In genomic region chr2:170442535-170442934, GRCm38 (mm10) we compare ENCODE assay signal across 9 mouse cellular contexts. TPM values are rescaled to one million over a fixed set of nuclear protein-coding genes. Genes with fewer than 3 reads are reported as not detected.
A peak's percentile ranks its signal among the peaks of the same experiment; 100 is the strongest.
DNase-seq lines count a peak whose midpoint lies in the region; ATAC-seq and TF ChIP-seq lines count a peak whose summit lies in the region.
"Had no signal": no experiment of that assay in that cellular context is flagged by ENCODE, and none has a peak within 500 bp of the region (broad histone marks: within the 10 kb centered on the region; RNA-seq: fewer than 3 reads in every experiment).

No protein-coding gene starts in this region.

- H3K9me3 ChIP-seq in forebrain, postnatal 0 days (ENCODE audit: low read length), result no peaks in the 10 kb centered on the region
- no peaks in the 10 kb centered on the region for H3K9me3 ChIP-seq in forebrain, embryonic 16.5 days (ENCODE audit: control insufficient read depth, low read length)
- H3K9me3 ChIP-seq in forebrain, embryonic 13.5 days (replicated peaks), result no peaks in the 10 kb centered on the region

- H3K4me1 ChIP-seq in forebrain, postnatal 0 days (ENCODE audit: insufficient read depth), result no peaks in the 10 kb centered on the region
- H3K4me1 ChIP-seq in forebrain, embryonic 16.5 days (replicated peaks; ENCODE audit: control insufficient read depth, insufficient read depth, low read length), result peaks cover 4% of the 10 kb centered on the region; the same call in 1 of the 2 replicates
- peaks cover 8% of the 10 kb centered on the region; the same call in 1 of the 2 replicates for H3K4me1 ChIP-seq in forebrain, embryonic 13.5 days

- no peaks in the 10 kb centered on the region for H3K27me3 ChIP-seq in forebrain, postnatal 0 days (ENCODE audit: insufficient read depth, low read length)
- no peaks in the 10 kb centered on the region for H3K27me3 ChIP-seq in forebrain, embryonic 16.5 days (replicated peaks; ENCODE audit: control insufficient read depth, insufficient read depth, low read length)
- peaks cover 4% of the 10 kb centered on the region; the same call in 1 of the 2 replicates for H3K27me3 ChIP-seq in forebrain, embryonic 13.5 days

- no peaks in the 10 kb centered on the region for H3K36me3 ChIP-seq in forebrain, postnatal 0 days (ENCODE audit: insufficient read depth)
- no peaks in the 10 kb centered on the region for H3K36me3 ChIP-seq in forebrain, embryonic 16.5 days (ENCODE audit: control insufficient read depth, insufficient read depth)
- no peaks in the 10 kb centered on the region for H3K36me3 ChIP-seq in forebrain, embryonic 13.5 days (ENCODE audit: poor library complexity, severe bottlenecking)

- no peak for ATAC-seq in forebrain, postnatal 0 days
- ATAC-seq in forebrain, embryonic 16.5 days, result no peak
- peak; percentile 77 for ATAC-seq in megakaryocyte progenitor cell, adult 5-6 weeks (replicated peaks; ENCODE audit: poor library complexity)
- ATAC-seq in forebrain, embryonic 13.5 days, result no peak

- WGBS in forebrain, postnatal 0 days, result 83% methylated on average over 3 of the region's 3 CpGs
- 86% methylated on average over 3 of the region's 3 CpGs for WGBS in forebrain, embryonic 16.5 days
- WGBS in forebrain, embryonic 13.5 days, result 73% methylated on average over 3 of the region's 3 CpGs

- no peak overlapping the region for H3K27ac ChIP-seq in forebrain, postnatal 0 days (ENCODE audit: low read depth, low read length)
- no peak overlapping the region for H3K27ac ChIP-seq in forebrain, embryonic 16.5 days (ENCODE audit: low read length)
- H3K27ac ChIP-seq in forebrain, embryonic 13.5 days, result no peak overlapping the region

- no peak overlapping the region for H3K9ac ChIP-seq in forebrain, postnatal 0 days
- no peak overlapping the region for H3K9ac ChIP-seq in forebrain, embryonic 16.5 days (replicated peaks; ENCODE audit: low read depth, low read length)
- H3K9ac ChIP-seq in forebrain, embryonic 13.5 days, result no peak overlapping the region

- no peak overlapping the region for H3K4me3 ChIP-seq in forebrain, postnatal 0 days (ENCODE audit: low read depth, low read length)
- no peak overlapping the region for H3K4me3 ChIP-seq in forebrain, embryonic 16.5 days (replicated peaks; ENCODE audit: low read length)
- H3K4me3 ChIP-seq in forebrain, embryonic 13.5 days, result no peak overlapping the region

- DNase-seq in forebrain, postnatal 0 days, result no peak
- DNase-seq in right cerebral cortex, postnatal 14 days, result peak; percentile 35
- DNase-seq in right cerebral cortex, postnatal 25 days, result no peak
- peak; percentile 22 for DNase-seq in c-Kit-positive CD71-positive TER-119-positive erythroid progenitor cells, embryonic 14.5 days (ENCODE audit: low spot score)
- DNase-seq in gastrocnemius, adult 18-20 months (ENCODE audit: low spot score), result no peak

- H3K4me2 ChIP-seq in forebrain, postnatal 0 days (ENCODE audit: low read depth), result no peak overlapping the region
- no peak overlapping the region for H3K4me2 ChIP-seq in forebrain, embryonic 16.5 days (ENCODE audit: low read length)
- H3K4me2 ChIP-seq in forebrain, embryonic 13.5 days, result no peak overlapping the region

- peak; percentile 50 for TF ChIP-seq CTCF in forebrain, postnatal 0 days (IDR thresholded peaks at IDR 0.05; ENCODE audit: low read depth)

RNA-seq across cellular contexts. Expression of gene Bcas1, which starts 14.9 kb away (rescaled TPM):
- total RNA-seq in forebrain, postnatal 0 days (2014; rRNA removed), result 3.5 and 5.2 TPM in 2 replicates
- 4.0 and 4.2 TPM in 2 replicates for polyA plus RNA-seq in forebrain, postnatal 0 days (2015; fragmentation: Nextera tagmentation; extraction: Ambion mirVana)
- polyA plus RNA-seq in forebrain, embryonic 16.5 days (2015; fragmentation: Nextera tagmentation; extraction: Ambion mirVana), result 1.9 TPM in 2 replicates
- 0.81 and 1.2 TPM in 2 replicates for total RNA-seq in megakaryocyte progenitor cell, adult 5-6 weeks (2015)
- total RNA-seq in megakaryocyte progenitor cell, adult 5-6 weeks (2017), result 1.1 and 1.9 TPM in 2 replicates
- 1.9 and 2.1 TPM in 2 replicates for polyA plus RNA-seq in forebrain, embryonic 13.5 days (2015; fragmentation: Nextera tagmentation; extraction: Ambion mirVana)
- 1 to 10 TPM in 1 of 2 experiments, under 1 TPM in 1; 0.68 to 1.4 TPM for total RNA-seq in gastrocnemius, adult 18-20 months (2021)

RNA-seq across cellular contexts. Expression of gene Pfdn4, which starts 53.7 kb away (rescaled TPM):
- 154 and 194 TPM in 2 replicates for total RNA-seq in forebrain, postnatal 0 days (2014; rRNA removed)
- polyA plus RNA-seq in forebrain, postnatal 0 days (2015; fragmentation: Nextera tagmentation; extraction: Ambion mirVana), result 145 and 191 TPM in 2 replicates
- polyA plus RNA-seq in forebrain, embryonic 16.5 days (2015; fragmentation: Nextera tagmentation; extraction: Ambion mirVana), result 116 and 120 TPM in 2 replicates
- 56.2 and 65.0 TPM in 2 replicates for total RNA-seq in megakaryocyte progenitor cell, adult 5-6 weeks (2015)
- 78.6 and 104 TPM in 2 replicates for total RNA-seq in megakaryocyte progenitor cell, adult 5-6 weeks (2017)
- 134 and 166 TPM in 2 replicates for polyA plus RNA-seq in forebrain, embryonic 13.5 days (2015; fragmentation: Nextera tagmentation; extraction: Ambion mirVana)
- 10 to 100 TPM; 11.8 to 12.9 TPM for total RNA-seq in gastrocnemius, adult 18-20 months (2021)

RNA-seq across cellular contexts. Expression of gene Cyp24a1, which starts 54.4 kb away (rescaled TPM):
- not detected in 2 replicates for total RNA-seq in forebrain, postnatal 0 days (2014; rRNA removed)
- 0.04 TPM in 1 of 2 replicates, not detected in the other for polyA plus RNA-seq in forebrain, postnatal 0 days (2015; fragmentation: Nextera tagmentation; extraction: Ambion mirVana)
- 0.11 TPM in 1 of 2 replicates, not detected in the other for polyA plus RNA-seq in forebrain, embryonic 16.5 days (2015; fragmentation: Nextera tagmentation; extraction: Ambion mirVana)
- not detected in 2 replicates for total RNA-seq in megakaryocyte progenitor cell, adult 5-6 weeks (2015)
- total RNA-seq in megakaryocyte progenitor cell, adult 5-6 weeks (2017), result not detected in 2 replicates
- 0.13 TPM in 1 of 2 replicates, not detected in the other for polyA plus RNA-seq in forebrain, embryonic 13.5 days (2015; fragmentation: Nextera tagmentation; extraction: Ambion mirVana)
- total RNA-seq in gastrocnemius, adult 18-20 months (2021), result not detected
- total RNA-seq: heart, postnatal 14 days had no signal

Comparison
In these comparisons a context has a peak if more than half of its experiments do, and no peak if none do; other contexts are left out.
1. DNase-seq: peak in right cerebral cortex, postnatal 14 days (single experiment) and c-Kit-positive CD71-positive TER-119-positive erythroid progenitor cells, embryonic 14.5 days (single experiment); none in forebrain, postnatal 0 days (single experiment), right cerebral cortex, postnatal 25 days (single experiment) and gastrocnemius, adult 18-20 months (single experiment).
2. RNA of gene Pfdn4, which starts 53.7 kb away (total RNA-seq): 154 to 194 TPM in forebrain, postnatal 0 days and 56.2 to 104 TPM in megakaryocyte progenitor cell, adult 5-6 weeks; 11.8 to 12.9 TPM in gastrocnemius, adult 18-20 months; every median in the first group is over 4 times any median in the second.